39 mouse cellular contexts compared by ENCODE assay signal in genomic region chr3:96882061-96882849, GRCm38 (mm10). TPM values are rescaled to one million over a fixed set of nuclear protein-coding genes. Genes with fewer than 3 reads are reported as not detected.
A peak's percentile ranks its signal among the peaks of the same experiment; 100 is the strongest.
DNase-seq lines count a peak whose midpoint lies in the region; ATAC-seq and TF ChIP-seq lines count a peak whose summit lies in the region.
"Had no signal": no experiment of that assay in that cellular context is flagged by ENCODE, and none has a peak within 500 bp of the region (broad histone marks: within the 10 kb centered on the region; RNA-seq: fewer than 3 reads in every experiment).

No protein-coding gene starts in this region.

- TF ChIP-seq CTCF in small intestine, adult 2 months (IDR thresholded peaks at IDR 0.05; ENCODE audit: extremely low read depth, insufficient read length, insufficient replicate concordance, low read depth, low read length) = no peak

- peaks cover 51% of the 10 kb centered on the region for H3K36me3 ChIP-seq in small intestine, adult 2 months (ENCODE audit: control insufficient read depth, insufficient read depth, low read length)

- no peak overlapping the region; the same call in 1 of the 2 replicates for H3K27ac ChIP-seq in small intestine, adult 2 months (ENCODE audit: insufficient read depth, low read depth, low read length)
- H3K27ac ChIP-seq: embryonic facial prominence, embryonic 12.5 days; heart, embryonic 13.5 days; hindbrain, embryonic 10.5 days; hindbrain, embryonic 15.5 days; kidney, postnatal 0 days; limb, embryonic 12.5 days; liver, embryonic 15.5 days; lung, embryonic 15.5 days; midbrain, embryonic 12.5 days; stomach, embryonic 15.5 days had no signal

- no peaks in the 10 kb centered on the region for H3K27me3 ChIP-seq in small intestine, adult 2 months (ENCODE audit: control insufficient read depth, insufficient read depth, low read length)
- H3K27me3 ChIP-seq: embryonic facial prominence, embryonic 12.5 days; heart, embryonic 13.5 days; hindbrain, embryonic 15.5 days; limb, embryonic 12.5 days; liver, embryonic 15.5 days; lung, embryonic 15.5 days; megakaryocyte, embryonic 14.5 days; midbrain, embryonic 12.5 days; stomach, embryonic 15.5 days had no signal

- H3K4me1 ChIP-seq in small intestine, adult 2 months (ENCODE audit: control insufficient read depth, insufficient read depth, insufficient read length, low read length) = no peaks in the 10 kb centered on the region
- H3K4me1 ChIP-seq: heart, embryonic 13.5 days; hindbrain, embryonic 10.5 days; hindbrain, embryonic 15.5 days; limb, embryonic 12.5 days; liver, embryonic 15.5 days; lung, embryonic 15.5 days; midbrain, embryonic 12.5 days; stomach, embryonic 15.5 days had no signal

- peak; percentile 63 for ATAC-seq in CD4-positive, CD25-positive, alpha-beta regulatory T cell, adult 4 months
- ATAC-seq in inflammation-experienced regulatory T-cells, adult 6 months = peak; percentile 53
- ATAC-seq: forebrain, embryonic 14.5 days; intestine, embryonic 16.5 days had no signal

- 0 out of 2 replicates have a peak, but pooled peaks have one; percentile 18 for TF ChIP-seq POLR2A in small intestine, adult 2 months (IDR thresholded peaks at IDR 0.05; ENCODE audit: low read depth, low read length)

- no peak overlapping the region for H3K4me3 ChIP-seq in small intestine, adult 2 months (ENCODE audit: low read depth, low read length)
- H3K4me3 ChIP-seq: embryonic facial prominence, embryonic 12.5 days; heart, embryonic 13.5 days; hindbrain, embryonic 10.5 days; hindbrain, embryonic 15.5 days; limb, embryonic 12.5 days; liver, embryonic 15.5 days; lung, embryonic 15.5 days; midbrain, embryonic 12.5 days; stomach, embryonic 15.5 days had no signal

- intact Hi-C loops in heart, postnatal 25 days (cut with DNase I) = no loop called here

- WGBS in small intestine, adult 2 months = 91% methylated on average over 14 of the region's 14 CpGs

- peak; percentile 77 for DNase-seq in heart, adult 11 months
- DNase-seq in heart, postnatal 25 days (ENCODE audit: low spot score) = no peak
- no peak for DNase-seq in lung, postnatal 36 days
- no peak for DNase-seq in frontal cortex, adult 2 months (ENCODE audit: extremely low spot score in 1 of 2, low spot score in 1 of 2)
- DNase-seq: adrenal gland, adult 8-10 months; cerebellum, adult 8-10 months; embryo, embryonic 11 days; gastrocnemius, postnatal 25 days; heart, adult 18-20 months; heart, postnatal 10 days; kidney, adult 8-10 months; kidney, postnatal 4 days; layer of hippocampus, adult 9-11 months; thymus, postnatal 14 days had no signal

RNA-seq across cellular contexts. Expression of gene Gja5, which starts 22.2 kb away (rescaled TPM):
- total RNA-seq in heart, postnatal 25 days (2021) = 10 to 100 TPM; 14.4 to 15.3 TPM
- polyA plus RNA-seq in CD4-positive, CD25-positive, alpha-beta regulatory T cell, adult 4 months (2017; shearing (Covaris generic)) = not detected
- polyA plus RNA-seq in inflammation-experienced regulatory T-cells, adult 6 months (2017; shearing (Covaris generic)) = under 1 TPM in 1 of 3 experiments, not detected in 2; 0.20 TPM
- polyA plus RNA-seq in small intestine, adult 2 months (2012; rRNA removed) = 0.53 and 0.62 TPM in 2 replicates
- polyA plus RNA-seq in frontal cortex, adult 2 months (2012; rRNA removed) = 0.55 and 0.62 TPM in 2 replicates
- total RNA-seq: monocyte, adult 5-6 weeks; neutrophil, adult 5-6 weeks had no signal

RNA-seq across cellular contexts. Expression of gene Gpr89, which starts 22.9 kb away (rescaled TPM):
- total RNA-seq in heart, postnatal 25 days (2021) = 10 to 100 TPM; 19.9 to 21.5 TPM
- 10 to 100 TPM; 30.1 to 39.6 TPM for polyA plus RNA-seq in CD4-positive, CD25-positive, alpha-beta regulatory T cell, adult 4 months (2017; shearing (Covaris generic))
- 10 to 100 TPM; 37.3 to 41.5 (median 39.4) TPM for polyA plus RNA-seq in inflammation-experienced regulatory T-cells, adult 6 months (2017; shearing (Covaris generic))
- polyA plus RNA-seq in small intestine, adult 2 months (2012; rRNA removed) = 11.5 and 23.5 TPM in 2 replicates
- 17.7 and 19.3 TPM in 2 replicates for polyA plus RNA-seq in frontal cortex, adult 2 months (2012; rRNA removed)

RNA-seq across cellular contexts. Expression of gene Gja8, which starts 43.6 kb away (rescaled TPM):
- under 1 TPM in 1 of 2 experiments, not detected in 1; 0.03 TPM for total RNA-seq in heart, postnatal 25 days (2021)
- polyA plus RNA-seq in CD4-positive, CD25-positive, alpha-beta regulatory T cell, adult 4 months (2017; shearing (Covaris generic)) = not detected
- not detected for polyA plus RNA-seq in inflammation-experienced regulatory T-cells, adult 6 months (2017; shearing (Covaris generic))
- polyA plus RNA-seq in small intestine, adult 2 months (2012; rRNA removed) = not detected in 2 replicates
- polyA plus RNA-seq in frontal cortex, adult 2 months (2012; rRNA removed) = not detected in 2 replicates
- total RNA-seq: adrenal gland, adult 8-10 months; adrenal gland, postnatal 4 days; gastrocnemius, adult 18-20 months; gastrocnemius, postnatal 25 days; heart, adult 18-20 months; heart, postnatal 10 days; left cerebral cortex, postnatal 10 days; liver, adult 2 months; monocyte, adult 5-6 weeks; neutrophil, adult 5-6 weeks had no signal
- polyA plus RNA-seq: C2C12; forebrain, embryonic 14.5 days; heart, embryonic 13.5 days; hindbrain, embryonic 10.5 days; hindbrain, embryonic 15.5 days; limb, embryonic 12.5 days; liver, adult 2 months; liver, embryonic 15.5 days; midbrain, embryonic 12.5 days; neural tube, embryonic 11.5 days; stomach, embryonic 15.5 days; urinary bladder, adult 2 months had no signal

RNA-seq across cellular contexts. Expression of gene Cd160, which starts 53.1 kb away (rescaled TPM):
- total RNA-seq in heart, postnatal 25 days (2021) = not detected
- 10 to 100 TPM; 29.0 to 38.4 TPM for polyA plus RNA-seq in CD4-positive, CD25-positive, alpha-beta regulatory T cell, adult 4 months (2017; shearing (Covaris generic))
- polyA plus RNA-seq in inflammation-experienced regulatory T-cells, adult 6 months (2017; shearing (Covaris generic)) = 10 to 100 TPM; 50.8 to 77.5 (median 75.0) TPM
- 2.4 and 3.4 TPM in 2 replicates for polyA plus RNA-seq in small intestine, adult 2 months (2012; rRNA removed)
- 0.06 TPM in 1 of 2 replicates, not detected in the other for polyA plus RNA-seq in frontal cortex, adult 2 months (2012; rRNA removed)
- total RNA-seq: gastrocnemius, adult 18-20 months; gastrocnemius, postnatal 25 days; heart, adult 18-20 months; heart, postnatal 10 days; left cerebral cortex, postnatal 10 days had no signal

RNA-seq across cellular contexts. Expression of gene Pdzk1, which starts 53.2 kb away (rescaled TPM):
- not detected for total RNA-seq in heart, postnatal 25 days (2021)
- polyA plus RNA-seq in CD4-positive, CD25-positive, alpha-beta regulatory T cell, adult 4 months (2017; shearing (Covaris generic)) = under 1 TPM; 0.32 to 0.85 TPM
- polyA plus RNA-seq in inflammation-experienced regulatory T-cells, adult 6 months (2017; shearing (Covaris generic)) = under 1 TPM in 1 of 3 experiments, not detected in 2; 0.94 TPM
- 11.4 and 58.3 TPM in 2 replicates for polyA plus RNA-seq in small intestine, adult 2 months (2012; rRNA removed)
- 0.32 and 0.36 TPM in 2 replicates for polyA plus RNA-seq in frontal cortex, adult 2 months (2012; rRNA removed)
- total RNA-seq: gastrocnemius, postnatal 25 days; heart, adult 18-20 months; left cerebral cortex, postnatal 10 days; monocyte, adult 5-6 weeks had no signal
- polyA plus RNA-seq: C2C12; embryonic facial prominence, embryonic 12.5 days; forebrain, embryonic 14.5 days; limb, embryonic 12.5 days; midbrain, embryonic 12.5 days; neural tube, embryonic 11.5 days had no signal
